Mouse (Mus musculus) cortical plate, adult 2 months (tissue): ENCODE measurements around the gene Igsf6. TPM values are rescaled to one million over a fixed set of nuclear protein-coding genes. Genes with fewer than 3 reads are reported as not detected.

ENCODE experiments used
- H3K27ac ChIP-seq: fragments of 200-500 bp; 2 replicates; pipeline ENCODE4 v1.5.1; 2012; ENCODE audit warnings: low read length, control low read depth, inconsistent platforms; ENCODE audit not compliant: insufficient read depth
- H3K4me1 ChIP-seq: fragments of 200-500 bp; 2 replicates; pipeline ENCODE4 v1.6.1; 2011; ENCODE audit warnings: low read length; ENCODE audit not compliant: control insufficient read depth, insufficient read depth
- H3K4me3 ChIP-seq: fragments of 200-500 bp; 2 replicates; pipeline ENCODE4 v1.5.1; 2011; ENCODE audit warnings: mild to moderate bottlenecking, low read length, control low read depth; ENCODE audit not compliant: insufficient read depth
- CTCF ChIP-seq: fragments of 200-500 bp; IDR thresholded peaks from 2 replicates; pipeline ENCODE4 v1.5.1; 2011; ENCODE audit warnings: mild to moderate bottlenecking, control low read depth, low read length; ENCODE audit not compliant: insufficient read depth; ENCODE audit errors: extremely low read depth
- POLR2A ChIP-seq: fragments of 200-500 bp; IDR thresholded peaks from 2 replicates; pipeline ENCODE4 v1.6.1; 2011; ENCODE audit warnings: mild to moderate bottlenecking, low read length, control low read depth; ENCODE audit not compliant: insufficient read depth; ENCODE audit errors: extremely low read depth
- polyA plus RNA-seq: library from polyadenylated mRNA; depleted of rRNA; stranded (reverse); fragments of >200 nt; gene quantifications from 2 replicates; pipeline ENCODE4 v1.2.3, GENCODE M21; 2012; rRNA removed

Igsf6 gene
- polyA plus RNA-seq: 0.35 and 0.44 TPM in 2 replicates

- TF ChIP-seq CTCF (no peak), POLR2A (no peak)
- Histone ChIP-seq H3K27ac (no peak within 1 kb of the TSS), H3K4me3 (no peak within 1 kb of the TSS), H3K4me1 (no peaks in the 10 kb centered on the region)
Observed at GRCm38 (mm10) chr7:121074281-121074680, at the start of gene Igsf6. Igsf6 (minus strand) TSS chr7:121074572.

GRCm38 (mm10) chr7:121120143-121120818 lies 45.9 kb upstream of the Igsf6 start:
- Histone ChIP-seq H3K4me3 (no peak overlapping the region), H3K27ac (no peak overlapping the region), H3K4me1 (0 out of 2 replicates have a peak, but pooled peaks cover 1% of the 10 kb centered on the region)
- TF ChIP-seq CTCF: peak; percentile 75
- TF ChIP-seq POLR2A: no peak

- no peak for TF ChIP-seq POLR2A
- TF ChIP-seq CTCF: no peak
- Histone ChIP-seq H3K27ac (no peak overlapping the region), H3K4me1 (no peaks in the 10 kb centered on the region), H3K4me3 (no peak overlapping the region)
Observed at GRCm38 (mm10) chr7:121111762-121112161, 37.4 kb upstream of the Igsf6 start.

GRCm38 (mm10) chr7:121111321-121111720 lies 36.9 kb upstream of the Igsf6 start:
- Histone ChIP-seq H3K27ac (no peak overlapping the region), H3K4me3 (no peak overlapping the region), H3K4me1 (no peaks in the 10 kb centered on the region)
- TF ChIP-seq POLR2A (no peak), CTCF (no peak)

- H3K4me3 ChIP-seq: no peak overlapping the region
- H3K27ac ChIP-seq: no peak overlapping the region
- H3K4me1 ChIP-seq: no peaks in the 10 kb centered on the region
- TF ChIP-seq POLR2A (no peak), CTCF (no peak)
Observed at GRCm38 (mm10) chr7:121107851-121108250, 33.5 kb upstream of the Igsf6 start.

GRCm38 (mm10) chr7:121098614-121099389 lies 24.4 kb upstream of the Igsf6 start:
- Histone ChIP-seq H3K4me3 (no peak overlapping the region), H3K27ac (no peak overlapping the region), H3K4me1 (no peaks in the 10 kb centered on the region)
- TF ChIP-seq POLR2A (no peak), CTCF (no peak)

- no peak overlapping the region for H3K27ac ChIP-seq
- TF ChIP-seq POLR2A (no peak), CTCF (no peak)
- no peaks in the 10 kb centered on the region for H3K4me1 ChIP-seq
- H3K4me3 ChIP-seq: no peak overlapping the region
Observed at GRCm38 (mm10) chr7:121093026-121093425, 18.7 kb upstream of the Igsf6 start.

- TF ChIP-seq POLR2A: no peak
- no peak for TF ChIP-seq CTCF
- Histone ChIP-seq H3K4me3 (no peak overlapping the region), H3K27ac (no peak overlapping the region), H3K4me1 (no peaks in the 10 kb centered on the region)
Observed at GRCm38 (mm10) chr7:121090748-121091147, 16.4 kb upstream of the Igsf6 start.

- TF ChIP-seq POLR2A: no peak
- Histone ChIP-seq H3K27ac (no peak overlapping the region), H3K4me1 (no peaks in the 10 kb centered on the region), H3K4me3 (no peak overlapping the region)
Observed at GRCm38 (mm10) chr7:121088745-121089144, 14.4 kb upstream of the Igsf6 start.

GRCm38 (mm10) chr7:121085500-121085899 lies 11.1 kb upstream of the Igsf6 start:
- H3K27ac ChIP-seq: no peak overlapping the region
- H3K4me1 ChIP-seq: no peaks in the 10 kb centered on the region
- TF ChIP-seq CTCF (no peak), POLR2A (no peak)
- H3K4me3 ChIP-seq: no peak overlapping the region
